Mouse (Mus musculus): ENCODE data around the gene Mtx1.

GRCm38 (mm10) chr3:89164506-89165267 lies 62.2 kb downstream of the Mtx1 start, which contains the start of gene Clk2:
- TF ChIP-seq CTCF (IDR thresholded peaks at IDR 0.05; ENCODE audit: control insufficient read depth, insufficient read depth, insufficient replicate concordance, low read depth, low read length): no peak
- peak; percentile 79 for TF ChIP-seq POLR2A (IDR thresholded peaks at IDR 0.05; ENCODE audit: control insufficient read depth, low read depth, low read length)
